In genomic region chr10:125961411-125962107, GRCm38 (mm10) we compare ENCODE assay signal across 18 mouse cellular contexts. TPM values are rescaled to one million over a fixed set of nuclear protein-coding genes. Genes with fewer than 3 reads are reported as not detected.
DNase-seq lines count a peak whose midpoint lies in the region; ATAC-seq and TF ChIP-seq lines count a peak whose summit lies in the region.
"Had no signal": no experiment of that assay in that cellular context is flagged by ENCODE, and none has a peak within 500 bp of the region (broad histone marks: within the 10 kb centered on the region; RNA-seq: fewer than 3 reads in every experiment).

No protein-coding gene starts in this region.

- no peak for DNase-seq in kidney, adult 2 months
- DNase-seq in ovary, adult 18-20 months (ENCODE audit: low spot score) = peak; percentile 5
- DNase-seq in ovary, postnatal 36 days (ENCODE audit: low spot score) = no peak
- peak; percentile 79 for DNase-seq in lung, postnatal 0 days (ENCODE audit: low spot score)
- DNase-seq in embryonic facial prominence, embryonic 10.5 days (ENCODE audit: low spot score) = no peak
- no peak for DNase-seq in layer of hippocampus, adult 18-20 months (ENCODE audit: low spot score in 2 of 2)
- DNase-seq: cerebellum, adult 9-10 months; kidney, adult 18-20 months; left cerebral cortex, postnatal 4 days; right cerebral cortex, postnatal 4 days; thymus, adult 2 months had no signal

- no peak for TF ChIP-seq POLR2A in kidney, adult 2 months (IDR thresholded peaks at IDR 0.05; ENCODE audit: low read depth, low read length)

- no peaks in the 10 kb centered on the region for H3K36me3 ChIP-seq in kidney, embryonic 15.5 days
- no peaks in the 10 kb centered on the region for H3K36me3 ChIP-seq in kidney, adult 2 months (ENCODE audit: control insufficient read depth, insufficient read depth, low read length)
- no peaks in the 10 kb centered on the region for H3K36me3 ChIP-seq in lung, postnatal 0 days (ENCODE audit: insufficient read depth, low read length)
- H3K36me3 ChIP-seq in embryonic facial prominence, embryonic 10.5 days (replicated peaks) = no peaks in the 10 kb centered on the region
- H3K36me3 ChIP-seq: embryonic facial prominence, embryonic 13.5 days; G1E; midbrain, embryonic 12.5 days had no signal

- no peaks in the 10 kb centered on the region for H3K9me3 ChIP-seq in kidney, embryonic 15.5 days (replicated peaks)
- no peaks in the 10 kb centered on the region for H3K9me3 ChIP-seq in lung, postnatal 0 days (ENCODE audit: low read length)
- no peaks in the 10 kb centered on the region for H3K9me3 ChIP-seq in embryonic facial prominence, embryonic 10.5 days
- H3K9me3 ChIP-seq: embryonic facial prominence, embryonic 13.5 days; midbrain, embryonic 12.5 days had no signal

- no peak for TF ChIP-seq CTCF in kidney, adult 2 months (conservative IDR thresholded peaks at IDR 0.05; ENCODE audit: insufficient read depth, insufficient read length, low read depth, low read length)
- TF ChIP-seq CTCF in lung, postnatal 0 days (IDR thresholded peaks at IDR 0.05) = no peak; the same call in 1 of the 2 replicates

- H3K27ac ChIP-seq in kidney, embryonic 15.5 days = peak overlapping the region; percentile 73
- no peak overlapping the region for H3K27ac ChIP-seq in kidney, adult 2 months (ENCODE audit: insufficient read depth, low read depth, low read length)
- H3K27ac ChIP-seq in lung, postnatal 0 days (ENCODE audit: low read length) = peak overlapping the region; percentile 16; the same call in 1 of the 2 replicates
- no peak overlapping the region for H3K27ac ChIP-seq in embryonic facial prominence, embryonic 10.5 days (replicated peaks)
- H3K27ac ChIP-seq: embryonic facial prominence, embryonic 13.5 days; hindbrain, embryonic 14.5 days; midbrain, embryonic 12.5 days had no signal

- 42% methylated on average over 9 of the region's 9 CpGs for WGBS in kidney, embryonic 15.5 days
- WGBS in kidney, adult 2 months = 50% methylated on average over 9 of the region's 9 CpGs
- 17% methylated on average over 9 of the region's 9 CpGs for WGBS in lung, postnatal 0 days
- 68% methylated on average over 9 of the region's 9 CpGs for WGBS in embryonic facial prominence, embryonic 10.5 days

- peak; percentile 65; the same call in 1 of the 2 replicates for TF ChIP-seq EP300 in lung, postnatal 0 days (IDR thresholded peaks at IDR 0.05)

- peaks cover 34% of the 10 kb centered on the region for H3K4me1 ChIP-seq in kidney, embryonic 15.5 days
- no peaks in the 10 kb centered on the region for H3K4me1 ChIP-seq in kidney, adult 2 months (ENCODE audit: control insufficient read depth, insufficient read depth, low read length)
- H3K4me1 ChIP-seq in lung, postnatal 0 days (ENCODE audit: insufficient read depth, low read depth, low read length) = no peaks in the 10 kb centered on the region; the same call in 1 of the 2 replicates
- H3K4me1 ChIP-seq in embryonic facial prominence, embryonic 10.5 days = peaks cover 21% of the 10 kb centered on the region

- no peak overlapping the region for H3K4me2 ChIP-seq in kidney, embryonic 15.5 days
- H3K4me2 ChIP-seq in lung, postnatal 0 days (replicated peaks; ENCODE audit: low read depth, low read length) = peak overlapping the region; percentile 8; the same call in 1 of the 2 replicates
- H3K4me2 ChIP-seq: embryonic facial prominence, embryonic 13.5 days; hindbrain, embryonic 14.5 days; liver, embryonic 11.5 days; midbrain, embryonic 12.5 days had no signal

- H3K4me3 ChIP-seq in kidney, embryonic 15.5 days (replicated peaks) = no peak overlapping the region
- no peak overlapping the region for H3K4me3 ChIP-seq in kidney, adult 2 months (ENCODE audit: insufficient read depth, low read depth, low read length)
- no peak overlapping the region for H3K4me3 ChIP-seq in lung, postnatal 0 days (ENCODE audit: low read depth, low read length)
- H3K4me3 ChIP-seq in embryonic facial prominence, embryonic 10.5 days = no peak overlapping the region
- H3K4me3 ChIP-seq: embryonic facial prominence, embryonic 13.5 days; midbrain, embryonic 12.5 days had no signal

- no peak overlapping the region for H3K9ac ChIP-seq in kidney, embryonic 15.5 days
- H3K9ac ChIP-seq in lung, postnatal 0 days (replicated peaks; ENCODE audit: low read depth) = no peak overlapping the region
- H3K9ac ChIP-seq: embryonic facial prominence, embryonic 13.5 days; hindbrain, embryonic 14.5 days; midbrain, embryonic 12.5 days had no signal

- H3K27me3 ChIP-seq in kidney, embryonic 15.5 days = no peaks in the 10 kb centered on the region
- no peaks in the 10 kb centered on the region for H3K27me3 ChIP-seq in kidney, adult 2 months (replicated peaks; ENCODE audit: control insufficient read depth, insufficient read depth, low read length)
- no peaks in the 10 kb centered on the region for H3K27me3 ChIP-seq in lung, postnatal 0 days (replicated peaks; ENCODE audit: insufficient read depth, low read length)
- H3K27me3 ChIP-seq in embryonic facial prominence, embryonic 10.5 days (replicated peaks; ENCODE audit: low read depth, poor library complexity, severe bottlenecking) = 0 out of 2 replicates have a peak, but pooled peaks cover 15% of the 10 kb centered on the region
- H3K27me3 ChIP-seq: embryonic facial prominence, embryonic 13.5 days had no signal

- no peak for ATAC-seq in kidney, embryonic 15.5 days (replicated peaks; ENCODE audit: low FRiP score)
- peak; percentile 55 for ATAC-seq in lung, postnatal 0 days
- ATAC-seq: forebrain, embryonic 16.5 days had no signal

RNA-seq across cellular contexts. Expression of gene Lrig3, which starts 4.4 kb away (rescaled TPM):
- polyA plus RNA-seq in kidney, embryonic 15.5 days (2015; fragmentation: Nextera tagmentation; extraction: Ambion mirVana) = 22.6 and 24.0 TPM in 2 replicates
- 7.1 and 8.8 TPM in 2 replicates for polyA plus RNA-seq in kidney, adult 2 months (2012; rRNA removed)
- polyA plus RNA-seq in lung, postnatal 0 days (2015; fragmentation: Nextera tagmentation; extraction: Ambion mirVana) = 4.7 and 5.2 TPM in 2 replicates
- polyA plus RNA-seq in embryonic facial prominence, embryonic 10.5 days (2016; fragmentation: Nextera tagmentation; extraction: Ambion mirVana) = 22.4 and 28.2 TPM in 2 replicates
- total RNA-seq in layer of hippocampus, adult 18-20 months (2021) = 1 to 10 TPM; 4.0 to 5.6 TPM
- polyA plus RNA-seq: G1E had no signal

Comparison
In these comparisons a context has a peak if more than half of its experiments do, and no peak if none do; other contexts are left out.
1. H3K27ac ChIP-seq: peak in kidney, embryonic 15.5 days (single experiment) and lung, postnatal 0 days (single experiment); none in kidney, adult 2 months (single experiment) and embryonic facial prominence, embryonic 10.5 days (single experiment).
2. DNase-seq: peak in ovary, adult 18-20 months (single experiment) and lung, postnatal 0 days (single experiment); none in kidney, adult 2 months (single experiment), ovary, postnatal 36 days (single experiment), embryonic facial prominence, embryonic 10.5 days (single experiment) and layer of hippocampus, adult 18-20 months (0 of 2).